Mouse (Mus musculus) liver, embryonic 12.5 days (tissue): ENCODE results near the gene Phb2. TPM values are rescaled to one million over a fixed set of nuclear protein-coding genes. Genes with fewer than 3 reads are reported as not detected.

Experiments
- ATAC-seq: fragments of 200-750 bp; cut with Nextera tagmentation; 2 replicates; pipeline ENCODE4 v1.8.0; 2017; ENCODE audit warnings: moderate number of reproducible peaks, mild to moderate bottlenecking, moderate library complexity
- H3K27ac ChIP-seq: fragments of 300-500 bp; sonication (generic); 2 replicates; pipeline ENCODE4 v1.5.1; 2016; ENCODE audit warnings: mild to moderate bottlenecking
- H3K27me3 ChIP-seq: fragments of 300-500 bp; sonication (generic); replicated peaks from 2 replicates; pipeline ENCODE4 v1.6.1; 2016; ENCODE audit warnings: mild to moderate bottlenecking, moderate library complexity
- H3K36me3 ChIP-seq: fragments of 300-500 bp; sonication (generic); 2 replicates; pipeline ENCODE4 v1.6.1; 2016; ENCODE audit warnings: mild to moderate bottlenecking, moderate library complexity
- H3K4me1 ChIP-seq: fragments of 300-500 bp; sonication (generic); 2 replicates; pipeline ENCODE4 v1.6.1; 2016
- H3K4me2 ChIP-seq: fragments of 300-500 bp; sonication (generic); 2 replicates; pipeline ENCODE4 v1.6.1; 2016; ENCODE audit warnings: mild to moderate bottlenecking, moderate library complexity
- H3K4me3 ChIP-seq: fragments of 300-500 bp; sonication (generic); 2 replicates; pipeline ENCODE4 v1.5.1; 2016; ENCODE audit warnings: mild to moderate bottlenecking, moderate library complexity
- H3K9ac ChIP-seq: fragments of 300-500 bp; sonication (generic); 2 replicates; pipeline ENCODE4 v1.6.1; 2016; ENCODE audit warnings: mild to moderate bottlenecking, moderate library complexity
- H3K9me3 ChIP-seq: fragments of 300-500 bp; sonication (generic); replicated peaks from 2 replicates; pipeline ENCODE4 v1.6.1; 2016; ENCODE audit warnings: mild to moderate bottlenecking, moderate library complexity
- WGBS: fragments of 180-500 bp; shearing (Covaris S2); methylation state at CpG from one replicate; pipeline ENCODE4 v1.1.7; 2016; ENCODE audit not compliant: insufficient replicate concordance; 5-methylcytosine and 5-hydroxymethylcytosine counted together
- microRNA counts: library from miRNA; unstranded; fragments of <30 nt; microRNA quantifications from one replicate; lab custom pipeline; 2017
- microRNA-seq: library from miRNA; unstranded; fragments of <30 nt; microRNA quantifications from one replicate; pipeline ENCODE4, GENCODE M21; 2017
- polyA plus RNA-seq: library from polyadenylated mRNA; unstranded; fragments of >200 nt; fragmentation: Nextera tagmentation; extraction: Ambion mirVana; gene quantifications from 2 replicates; pipeline ENCODE4 v1.2.1, GENCODE M21; 2016

Gene Phb2
- polyA plus RNA-seq, 1 experiment from 2014 or later: 443 TPM

GRCm38 (mm10) chr6:124757351-124757880 is 45.3 kb downstream of the Phb2 start:
- H3K9ac ChIP-seq: no peak overlapping the region
- peaks cover 41% of the 10 kb centered on the region for H3K4me1 ChIP-seq
- no peaks in the 10 kb centered on the region for H3K36me3 ChIP-seq
- no peak for ATAC-seq
- H3K27me3 ChIP-seq: peaks cover 98% of the 10 kb centered on the region
- WGBS: 27% methylated on average over 5 of the region's 5 CpGs
- H3K4me3 ChIP-seq: peak overlapping the region; percentile 71
- H3K27ac ChIP-seq: peak overlapping the region; percentile 72
- peak overlapping the region; percentile 93 for H3K4me2 ChIP-seq
- no peaks in the 10 kb centered on the region for H3K9me3 ChIP-seq

- no peak overlapping the region for H3K27ac ChIP-seq
- WGBS: 55% methylated on average over 5 of the region's 5 CpGs
- ATAC-seq: no peak
- H3K4me2 ChIP-seq: peak overlapping the region; percentile 93
- H3K4me3 ChIP-seq: peak overlapping the region; percentile 71; the same call in 1 of the 2 replicates
- peaks cover 41% of the 10 kb centered on the region for H3K4me1 ChIP-seq
- no peaks in the 10 kb centered on the region for H3K36me3 ChIP-seq
- no peak overlapping the region for H3K9ac ChIP-seq
- H3K27me3 ChIP-seq: peaks cover 98% of the 10 kb centered on the region
- H3K9me3 ChIP-seq: no peaks in the 10 kb centered on the region
These were observed 46.0 kb downstream of the Phb2 start for GRCm38 (mm10) chr6:124757909-124758848.

DNA sequence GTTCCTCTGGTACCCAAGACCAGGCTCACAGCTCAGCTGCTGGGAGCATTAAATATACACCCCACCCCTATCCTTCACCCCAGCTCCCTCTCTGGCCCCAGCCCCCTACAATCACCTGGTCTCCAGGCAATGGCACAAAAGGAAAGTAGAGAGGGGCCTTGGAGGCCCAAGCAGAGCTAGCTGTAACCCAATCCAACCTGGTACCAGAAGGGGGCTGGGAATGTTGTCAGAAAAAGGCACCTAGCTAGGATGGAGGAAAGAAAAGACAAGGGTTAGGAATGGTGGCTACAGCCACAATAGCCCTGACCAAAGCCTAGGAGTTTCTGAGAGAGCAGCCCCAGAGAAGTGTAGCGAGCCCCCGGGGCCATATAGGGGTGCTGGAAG is 46.7 kb downstream of the Phb2 start:
- 0 out of 2 replicates have a peak overlapping the region, but pooled peaks have one; percentile 8 for H3K9ac ChIP-seq
- no peak overlapping the region for H3K27ac ChIP-seq
- 0 out of 2 replicates have a peak overlapping the region, but pooled peaks have one; percentile 25 for H3K4me2 ChIP-seq
- H3K9me3 ChIP-seq: no peaks in the 10 kb centered on the region
- peaks cover 40% of the 10 kb centered on the region for H3K4me1 ChIP-seq
- WGBS: 40% methylated on average over 2 of the region's 2 CpGs
- H3K36me3 ChIP-seq: no peaks in the 10 kb centered on the region
- no peak for ATAC-seq
- peaks cover 98% of the 10 kb centered on the region for H3K27me3 ChIP-seq
- no peak overlapping the region for H3K4me3 ChIP-seq

DNA sequence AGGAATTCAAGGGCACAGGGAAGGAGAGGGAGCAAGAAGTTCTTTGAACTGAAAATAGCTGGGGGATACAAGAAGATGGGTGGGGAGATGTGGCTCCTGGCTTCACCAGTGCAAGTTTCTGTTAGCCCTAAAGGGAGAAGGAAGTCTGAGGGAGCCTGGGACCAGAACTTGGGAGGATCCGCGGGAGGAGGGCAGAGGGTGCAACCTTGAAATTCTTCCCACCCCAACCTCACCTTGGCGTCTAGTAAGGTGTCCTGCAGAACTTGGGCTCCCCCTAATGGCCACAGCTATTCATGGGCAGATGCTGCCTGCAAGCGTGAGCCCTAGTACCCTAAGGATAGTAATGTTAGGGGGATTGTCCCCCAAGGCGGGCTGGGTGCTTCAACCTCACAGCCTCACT is 47.1 kb downstream of the Phb2 start:
- Histone ChIP-seq H3K27me3 (peaks cover 98% of the 10 kb centered on the region), H3K9me3 (no peaks in the 10 kb centered on the region), H3K4me2 (0 out of 2 replicates have a peak overlapping the region, but pooled peaks have one; percentile 25), H3K27ac (no peak overlapping the region), H3K4me1 (peaks cover 36% of the 10 kb centered on the region), H3K4me3 (no peak overlapping the region), H3K9ac (0 out of 2 replicates have a peak overlapping the region, but pooled peaks have one; percentile 8), H3K36me3 (no peaks in the 10 kb centered on the region)
- WGBS: 6% methylated on average over 5 of the region's 5 CpGs
- no peak for ATAC-seq

GRCm38 (mm10) chr6:124765951-124766350 is 53.8 kb downstream of the Phb2 start:
- Histone ChIP-seq H3K4me1 (peaks cover 29% of the 10 kb centered on the region), H3K4me2 (no peak overlapping the region), H3K27me3 (peaks cover 95% of the 10 kb centered on the region), H3K4me3 (no peak overlapping the region), H3K27ac (no peak overlapping the region), H3K9me3 (no peaks in the 10 kb centered on the region), H3K9ac (no peak overlapping the region), H3K36me3 (no peaks in the 10 kb centered on the region)
- no peak for ATAC-seq
- 76% methylated on average over 7 of the region's 7 CpGs for WGBS

MicroRNAs within 50 kb of the gene (microRNA counts, 519-probe panel; counts per million panel counts)
- microRNA mmu-miR-141 (lab: Ali Mortazavi, UCI) (582 counts per million, percentile 70 among the panel's probes with 10 or more counts), microRNA mmu-miR-200c (lab: Ali Mortazavi, UCI) (3,747 counts per million, percentile 77 among the panel's probes with 10 or more counts)

Small RNA genes lying within 50 kb of the gene (microRNA-seq; reads per million reads assigned to microRNA genes)
- gene Mir141 (88.6 reads per million, percentile 47 among the genes with 10 or more reads in this experiment), gene Mir200c (634 reads per million, percentile 71 among the genes with 10 or more reads in this experiment)

Other genes with a start within 250 kb of the Phb2 start
- gene Clstn3, start 247.5 kb upstream of the Phb2 start, polyA plus RNA-seq: 4.1 and 5.0 TPM in 2 replicates
- 4.4 and 4.5 TPM in 2 replicates for gene C1rl, start 219.2 kb upstream of the Phb2 start, polyA plus RNA-seq
- 4.5 and 4.6 TPM in 2 replicates for gene C1ra, start 199.9 kb upstream of the Phb2 start, polyA plus RNA-seq
- 15.9 and 16.6 TPM in 2 replicates for gene C1s1, start 170.0 kb upstream of the Phb2 start, polyA plus RNA-seq
- gene C1rb, start 142.0 kb upstream of the Phb2 start, polyA plus RNA-seq: not detected in 2 replicates
- gene C1s2, start 76.3 kb upstream of the Phb2 start, polyA plus RNA-seq: not detected in 2 replicates
- gene Lpcat3, start 49.3 kb upstream of the Phb2 start, polyA plus RNA-seq: 67.1 and 74.5 TPM in 2 replicates
- 200 TPM in 2 replicates for gene Emg1, start 158 bp upstream of the Phb2 start, polyA plus RNA-seq
- 30.8 and 31.3 TPM in 2 replicates for gene Ptpn6, start 26.4 kb downstream of the Phb2 start, polyA plus RNA-seq
- gene Grcc10, start 29.0 kb downstream of the Phb2 start, polyA plus RNA-seq: 109 and 116 TPM in 2 replicates
- not detected in 2 replicates for gene Gm45234, start 43.7 kb downstream of the Phb2 start, polyA plus RNA-seq
- gene Atn1, start 44.2 kb downstream of the Phb2 start, polyA plus RNA-seq: 2.6 and 2.9 TPM in 2 replicates
- gene Eno2, start 57.3 kb downstream of the Phb2 start, polyA plus RNA-seq: 0.77 and 1.0 TPM in 2 replicates
- gene Lrrc23, start 67.4 kb downstream of the Phb2 start, polyA plus RNA-seq: not detected in 2 replicates
- gene Spsb2, start 96.3 kb downstream of the Phb2 start, polyA plus RNA-seq: 9.9 and 10.8 TPM in 2 replicates
- gene Tpi1, start 102.0 kb downstream of the Phb2 start, polyA plus RNA-seq: 630 and 674 TPM in 2 replicates
- 87.5 and 94.1 TPM in 2 replicates for gene Usp5, start 117.1 kb downstream of the Phb2 start, polyA plus RNA-seq
- gene Cdca3, start 117.2 kb downstream of the Phb2 start, polyA plus RNA-seq: 193 TPM in 2 replicates
- 0.29 and 0.43 TPM in 2 replicates for gene Gnb3, start 127.9 kb downstream of the Phb2 start, polyA plus RNA-seq
- gene P3h3, start 145.4 kb downstream of the Phb2 start, polyA plus RNA-seq: 5.0 and 5.5 TPM in 2 replicates
- 0.08 and 0.17 TPM in 2 replicates for gene Gpr162, start 151.6 kb downstream of the Phb2 start, polyA plus RNA-seq
- gene Cd4, start 175.9 kb downstream of the Phb2 start, polyA plus RNA-seq: 0.05 and 0.07 TPM in 2 replicates
- gene Lag3, start 199.4 kb downstream of the Phb2 start, polyA plus RNA-seq: 0.32 and 0.33 TPM in 2 replicates
- gene Ptms, start 207.8 kb downstream of the Phb2 start, polyA plus RNA-seq: 64.5 and 66.7 TPM in 2 replicates
- gene Mlf2, start 219.1 kb downstream of the Phb2 start, polyA plus RNA-seq: 178 and 187 TPM in 2 replicates